Mouse (Mus musculus) common myeloid progenitor, adult 5-6 weeks (primary cell): ENCODE data around the gene Il6ra. TPM values are rescaled to one million over a fixed set of nuclear protein-coding genes. Genes with fewer than 3 reads are reported as not detected.
A peak's percentile ranks its signal among the peaks of the same experiment; 100 is the strongest.

Experiments
- ATAC-seq: replicated peaks from 2 replicates; pipeline ENCODE4 v1.8.0; 2016; ENCODE audit warnings: low read depth, mild to moderate bottlenecking, moderate TSS enrichment, inconsistent platforms; ENCODE audit not compliant: poor library complexity, severe bottlenecking
- total RNA-seq: library from RNA; stranded (forward); fragments of 200-1000, 187-1606 nt; gene quantifications from 2 replicates; pipeline ENCODE4 v1.2.3, GENCODE M21; 2017

The Il6ra gene
- total RNA-seq, 1 experiment from 2014 or later = 11.6 TPM

DNA sequence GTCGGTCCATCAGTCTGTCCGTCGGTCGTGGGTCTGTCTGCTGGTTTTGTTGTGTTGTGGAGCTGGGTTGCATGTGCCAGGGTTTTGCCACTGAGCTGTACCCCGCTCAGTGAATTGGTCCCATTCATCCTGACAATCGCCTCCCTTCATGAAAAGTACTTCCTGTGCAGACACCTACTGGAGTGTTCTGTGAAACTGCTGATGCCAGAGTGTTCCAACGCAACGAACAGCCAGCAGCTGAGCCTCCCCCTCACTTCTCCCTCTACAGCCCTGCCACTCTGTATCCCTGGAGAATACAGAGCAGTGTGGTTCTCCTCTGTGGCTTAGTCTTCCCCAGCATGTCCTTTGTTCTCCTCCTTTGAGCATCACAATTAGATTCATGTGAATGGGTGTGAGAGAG is 54.1 kb downstream of the Il6ra start:
- no peak for ATAC-seq

DNA sequence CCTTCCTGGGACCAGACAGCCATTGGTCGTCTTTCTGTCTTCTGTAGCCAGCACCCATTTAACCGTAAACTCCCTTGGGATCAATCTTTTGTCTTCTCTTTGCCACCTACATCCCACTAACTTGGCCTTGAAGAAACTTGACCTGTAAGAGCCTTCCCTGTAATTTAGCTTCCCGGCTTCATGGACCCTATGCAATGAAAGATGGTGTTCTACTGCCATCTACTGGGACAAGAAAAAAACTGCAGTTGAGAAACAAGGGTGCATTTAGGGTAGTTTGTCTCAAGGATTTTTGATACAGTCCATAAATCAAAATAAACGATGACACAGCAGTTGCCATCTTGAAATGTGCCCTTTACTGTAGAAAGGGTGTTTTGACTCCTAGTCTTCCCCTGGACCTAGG is 54.9 kb downstream of the Il6ra start:
- peak; percentile 64 for ATAC-seq

DNA sequence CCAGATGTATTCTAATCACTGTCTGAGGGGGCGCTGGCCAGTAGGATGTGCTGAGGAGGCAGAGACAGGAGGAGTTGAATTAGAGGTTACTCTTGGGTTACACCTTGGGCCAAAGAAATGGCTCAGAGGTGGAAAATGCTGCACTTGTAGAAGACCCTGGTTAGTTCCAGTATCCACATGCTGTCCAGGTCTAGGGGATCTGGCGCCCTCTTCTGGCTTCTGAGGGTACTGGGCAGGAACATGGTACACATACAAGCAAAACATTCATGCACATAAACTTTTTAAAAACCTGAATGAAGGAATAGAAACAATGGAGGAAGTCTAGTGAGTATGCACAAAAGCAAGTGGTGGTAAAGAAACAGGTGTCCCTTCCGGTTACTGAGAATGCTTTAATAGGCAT is 55.6 kb downstream of the Il6ra start:
- no peak for ATAC-seq

DNA sequence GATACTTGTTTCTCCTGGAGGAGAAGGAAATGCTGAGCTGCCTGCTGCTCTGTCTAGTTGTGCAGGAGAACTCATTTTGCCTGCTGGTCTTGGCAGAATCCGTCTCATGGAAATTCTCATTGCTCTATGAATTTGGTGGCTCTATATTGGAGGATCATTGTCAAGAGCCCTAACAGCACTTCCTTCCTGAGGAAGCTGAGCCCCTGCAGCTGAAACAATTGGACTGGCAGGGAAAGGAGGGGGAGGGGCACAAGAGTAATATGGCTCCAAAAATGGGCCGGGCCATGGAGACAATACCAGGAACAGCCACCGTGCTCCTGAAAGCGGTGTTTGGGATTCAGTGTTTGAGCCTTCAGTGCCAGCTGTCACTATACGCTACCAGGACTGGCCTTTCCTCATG is 59.2 kb downstream of the Il6ra start:
- no peak for ATAC-seq

DNA sequence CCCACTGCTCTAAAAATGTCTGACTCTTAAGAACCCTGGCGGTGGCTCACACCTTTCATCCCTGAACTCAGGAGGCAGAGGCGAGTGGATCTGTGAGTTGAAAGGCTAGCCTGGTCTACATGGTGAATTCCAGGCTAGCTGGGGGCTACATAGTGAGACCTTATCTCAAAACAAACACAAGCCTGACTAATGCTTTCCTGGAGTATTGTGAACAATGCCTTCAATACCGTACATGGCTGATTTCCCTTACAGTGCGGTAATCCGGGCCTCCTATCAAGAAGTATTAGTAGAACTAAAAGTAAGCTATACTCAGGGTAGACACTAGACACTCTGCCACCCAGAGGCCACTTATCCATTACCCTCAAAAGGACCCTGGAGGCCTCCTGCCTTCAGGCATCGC is 64.9 kb downstream of the Il6ra start:
- no peak for ATAC-seq

DNA sequence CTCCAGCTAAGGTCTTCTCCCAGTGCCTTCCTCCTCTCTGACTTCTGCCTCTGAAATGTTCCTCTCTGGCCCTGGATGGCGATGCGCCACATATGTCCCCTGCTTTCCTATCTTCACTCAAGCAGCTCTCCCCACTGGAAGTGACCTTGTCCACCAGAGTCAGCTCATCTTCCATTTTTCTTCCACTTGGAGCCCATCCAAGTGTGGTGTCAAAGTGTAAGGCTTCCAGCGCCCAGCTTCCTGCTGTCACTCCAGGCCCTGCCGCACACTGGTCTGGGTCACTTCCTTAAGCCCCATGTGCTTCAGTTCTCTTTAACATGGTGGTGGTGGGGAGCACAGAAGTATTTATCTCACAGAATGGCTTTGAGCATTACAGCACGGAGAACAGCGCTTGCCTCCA is 65.4 kb downstream of the Il6ra start:
- peak; percentile 78 for ATAC-seq

DNA sequence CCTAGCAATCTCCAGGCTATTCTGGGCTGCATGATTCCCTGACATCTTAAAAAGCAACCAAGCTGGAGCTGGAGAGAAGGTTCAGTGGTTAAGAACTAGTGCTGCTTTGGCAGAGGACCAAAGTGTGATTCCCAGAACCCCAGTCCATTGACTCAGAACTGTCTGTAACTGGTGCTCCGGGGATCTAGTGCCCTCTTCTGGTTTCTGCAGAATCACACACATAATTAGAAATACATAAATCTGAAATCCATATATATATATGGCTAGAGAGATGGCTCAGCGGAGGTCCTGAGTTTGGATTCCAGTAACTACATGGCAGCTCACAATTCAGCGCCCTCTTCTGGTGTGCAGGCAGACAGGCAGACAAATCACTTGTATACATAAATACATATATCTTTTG is 65.9 kb downstream of the Il6ra start:
- no peak for ATAC-seq

DNA sequence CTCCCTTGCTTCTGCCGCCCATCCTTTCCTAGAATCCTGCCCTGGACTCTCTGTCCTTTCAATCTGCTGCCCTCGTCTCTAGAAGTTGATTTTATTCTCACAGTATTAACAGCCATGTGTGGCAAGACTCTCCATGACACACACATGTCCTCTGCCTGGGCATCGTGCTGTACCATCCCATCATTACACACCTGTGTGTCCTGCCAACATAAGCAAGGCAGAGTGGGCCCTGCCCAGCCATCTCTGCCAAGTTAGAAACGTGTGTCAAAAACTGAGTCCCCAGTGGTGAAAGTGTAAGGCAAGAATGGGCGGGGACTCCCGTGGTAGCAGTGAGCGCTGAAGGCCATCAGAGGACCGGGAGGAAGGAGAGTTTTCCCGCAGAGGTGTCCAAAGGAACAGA is 67.2 kb downstream of the Il6ra start:
- no peak for ATAC-seq

DNA sequence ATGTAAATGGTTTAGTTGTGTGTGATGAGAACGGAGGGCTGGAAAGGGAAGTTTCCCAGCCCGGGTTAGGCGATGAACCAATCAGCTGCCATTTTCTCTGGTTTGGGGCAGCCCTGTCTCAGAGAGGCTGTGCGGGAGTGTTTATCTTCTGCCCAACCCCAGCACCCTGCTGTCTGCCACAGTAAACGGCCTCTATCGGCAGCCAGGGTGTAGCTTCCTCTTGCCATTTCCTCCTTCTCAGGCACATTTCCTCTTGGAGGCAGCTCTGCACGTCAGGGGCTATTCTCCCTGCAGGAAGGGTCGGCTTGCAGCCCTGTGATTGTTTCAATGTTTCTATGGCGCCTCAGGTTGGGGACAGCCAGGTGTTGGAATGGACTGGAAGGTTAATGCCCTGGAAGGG is 69.8 kb downstream of the Il6ra start:
- ATAC-seq = peak; percentile 88

DNA sequence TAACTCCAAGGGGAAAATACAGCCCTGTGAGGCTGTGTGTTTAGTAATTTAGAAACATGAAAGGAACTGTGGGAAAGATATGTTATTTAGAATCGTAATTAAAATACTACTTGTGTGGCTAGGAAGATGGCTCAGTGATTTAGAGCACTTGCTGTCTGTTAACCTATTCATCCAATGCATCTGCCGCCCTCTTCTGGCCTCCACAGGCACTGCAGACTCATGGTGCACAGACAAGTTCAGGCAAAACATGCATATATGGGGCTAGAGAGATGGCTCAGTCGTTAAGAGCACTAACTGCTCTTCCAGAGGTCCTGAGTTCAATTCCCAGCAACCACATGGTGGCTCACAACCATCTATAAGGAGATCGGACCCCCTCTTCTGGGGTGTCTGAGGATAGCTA is 70.7 kb downstream of the Il6ra start:
- ATAC-seq = 0 out of 2 replicates have a peak, but pooled peaks have one; percentile 37

DNA sequence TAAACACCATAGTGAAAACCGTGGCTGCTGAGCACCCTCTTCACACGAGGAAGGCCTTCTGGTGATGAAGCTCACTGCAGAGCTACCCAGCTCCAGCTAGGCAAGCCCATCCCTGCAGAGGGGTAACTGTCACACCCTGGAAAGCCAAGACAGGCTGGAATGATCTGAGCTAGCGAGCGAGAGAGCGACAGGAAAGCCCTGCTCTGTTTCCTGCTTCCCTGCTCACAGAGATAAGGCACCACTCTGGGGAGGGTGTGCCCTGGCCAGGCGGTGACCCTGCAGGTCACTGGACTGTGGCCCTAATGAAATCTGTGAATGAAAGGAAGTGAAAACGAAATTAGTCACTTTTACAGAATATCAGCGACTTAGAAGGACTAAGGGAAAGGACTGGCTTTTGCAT is 77.6 kb downstream of the Il6ra start:
- 0 out of 2 replicates have a peak, but pooled peaks have one; percentile 29 for ATAC-seq

DNA sequence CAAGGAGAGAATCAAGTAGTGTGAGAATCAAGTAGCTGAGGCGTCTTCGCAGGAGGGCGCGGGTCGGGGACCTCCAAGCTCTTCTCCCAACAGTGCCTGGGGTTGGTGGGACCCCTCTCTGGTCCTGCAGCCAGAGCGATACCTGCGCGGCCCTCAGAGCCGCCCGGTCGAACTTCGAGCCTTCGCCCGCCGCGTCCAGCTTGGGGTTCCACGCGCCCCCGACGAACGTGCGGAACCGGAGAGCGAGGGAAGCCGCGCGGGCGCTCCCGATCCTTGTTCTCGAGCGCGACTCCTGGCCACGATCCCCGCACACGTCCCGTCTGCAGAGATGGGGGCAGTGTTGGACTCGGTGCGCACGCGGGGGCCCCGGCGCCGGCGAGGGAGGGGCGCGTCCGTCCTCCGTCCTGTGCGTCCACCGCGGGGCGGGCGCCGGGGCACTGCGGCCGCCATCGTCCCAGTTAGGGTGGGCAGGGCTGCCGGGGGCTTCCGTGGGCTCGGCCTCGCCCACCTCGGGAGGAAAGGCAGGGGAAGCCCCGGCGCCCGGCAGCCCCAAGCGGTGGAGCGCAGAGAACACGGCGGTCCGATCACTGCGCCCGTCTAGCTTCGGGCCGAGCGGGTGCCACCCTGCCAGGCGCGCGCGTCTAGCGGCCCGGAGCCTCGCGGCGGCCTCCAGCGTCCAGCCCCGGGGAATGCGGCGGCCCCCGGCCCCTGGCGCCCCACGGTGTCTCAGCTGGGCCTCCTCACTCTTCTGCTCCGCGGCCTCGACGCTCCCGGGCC is 82.0 kb downstream of the Il6ra start, which contains the start of gene She:
Gene She (plus strand): TSS at position 556 of the 777 bp plus-strand sequence.
- 0 out of 2 replicates have a peak, but pooled peaks have one; percentile 25 for ATAC-seq

DNA sequence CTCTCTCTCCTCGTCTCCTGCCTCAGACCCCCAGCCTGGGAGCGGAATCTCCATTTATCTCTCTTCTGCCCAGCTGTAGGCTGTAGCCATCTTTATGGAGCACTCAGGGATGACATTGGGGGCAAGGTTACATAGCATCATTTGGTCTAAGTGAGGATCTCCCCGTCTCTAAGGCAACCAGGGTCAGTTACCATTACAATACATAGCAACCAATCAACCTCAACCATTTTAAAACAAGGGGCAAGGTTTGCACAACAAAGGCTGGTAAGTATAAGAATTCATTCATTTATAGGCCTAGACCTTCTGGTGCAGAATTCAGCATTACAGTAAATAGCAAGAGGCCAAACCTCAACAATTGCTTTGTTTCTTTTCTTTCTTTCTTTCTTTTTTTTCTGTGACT is 86.7 kb downstream of the Il6ra start:
- no peak for ATAC-seq

DNA sequence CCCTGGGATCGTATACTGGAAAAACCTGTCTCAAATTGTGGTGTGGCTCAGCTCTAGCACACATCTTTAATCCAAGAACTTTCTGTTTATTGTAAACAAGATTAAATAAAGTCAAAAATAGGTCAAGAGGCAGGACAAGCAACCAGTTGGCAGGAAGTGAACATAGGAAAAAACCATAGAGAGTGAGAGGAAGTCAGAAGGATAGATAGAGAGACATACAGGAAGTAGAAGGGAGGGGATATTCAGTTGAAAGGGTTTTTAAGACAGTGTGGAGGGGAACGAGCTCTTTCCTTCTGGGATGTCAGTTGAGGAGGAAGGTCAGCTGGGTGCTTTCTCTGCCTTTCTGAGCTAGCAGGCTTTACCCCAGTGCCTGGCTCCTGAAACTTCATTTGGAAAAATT is 89.4 kb downstream of the Il6ra start:
- no peak for ATAC-seq

DNA sequence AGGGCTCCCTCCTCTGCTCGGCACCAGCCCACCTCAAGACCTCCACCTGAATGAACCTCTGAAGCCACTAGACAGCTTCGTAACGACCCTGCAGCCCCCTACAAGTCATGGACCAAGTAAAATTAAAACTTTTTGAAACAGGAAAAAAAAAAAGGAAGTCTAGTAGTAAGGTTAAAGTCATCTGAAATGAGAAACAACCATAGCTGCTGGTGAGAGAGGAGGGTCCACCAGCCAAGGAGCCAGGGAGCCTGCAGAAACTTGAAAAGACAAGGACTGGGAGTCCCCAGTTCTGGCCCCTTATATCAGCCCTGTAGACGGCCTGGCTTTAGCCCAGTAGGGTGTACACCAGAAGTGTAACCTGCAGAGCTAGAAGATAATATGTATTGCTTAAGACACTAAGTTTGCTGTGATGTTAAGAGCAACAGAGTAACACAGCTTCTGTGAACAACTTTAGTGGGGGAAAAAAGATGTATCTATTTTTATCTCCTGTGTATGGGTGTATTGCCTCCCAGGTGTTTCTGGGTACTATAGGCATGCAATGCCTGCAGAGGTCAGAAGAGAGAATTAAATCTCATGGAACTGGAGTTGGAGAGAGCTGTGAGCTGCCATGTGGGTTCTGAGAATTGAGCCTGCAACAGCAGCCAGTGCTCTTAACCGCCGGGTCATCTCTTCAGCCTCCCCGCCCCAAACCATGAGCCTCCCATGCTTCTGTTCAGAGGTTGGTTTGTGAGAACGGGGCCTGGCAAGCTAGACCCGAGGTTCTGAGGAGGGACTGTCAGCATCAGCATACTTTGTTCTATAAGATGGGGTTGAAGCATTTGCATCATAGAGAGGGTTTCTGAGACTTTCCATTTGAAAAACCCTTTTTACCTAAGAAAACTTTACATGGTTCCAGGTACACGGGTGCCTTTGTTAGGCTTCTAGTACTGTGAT is 91.2 kb downstream of the Il6ra start:
- 0 out of 2 replicates have a peak, but pooled peaks have one; percentile 23 for ATAC-seq

DNA sequence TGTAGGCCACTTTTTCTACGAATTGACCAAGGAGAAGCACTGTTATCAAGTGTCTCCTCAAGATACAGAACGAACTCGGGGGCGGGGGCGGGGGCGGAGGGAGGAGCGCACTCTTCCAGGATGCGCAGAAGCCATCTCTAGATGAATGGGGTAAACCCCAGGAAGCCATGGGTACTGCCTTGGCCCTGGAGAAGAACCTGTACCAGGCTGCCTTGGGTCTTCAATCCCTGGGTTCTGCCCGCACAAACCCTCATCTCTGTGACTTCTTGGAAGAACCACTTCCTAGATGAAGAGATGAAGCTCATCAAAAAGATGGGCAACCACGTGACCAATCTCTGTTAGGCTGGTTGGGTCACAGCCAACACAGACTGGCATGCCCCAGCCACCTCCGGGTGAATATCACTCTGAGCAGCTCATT is 91.9 kb downstream of the Il6ra start:
- no peak for ATAC-seq

DNA sequence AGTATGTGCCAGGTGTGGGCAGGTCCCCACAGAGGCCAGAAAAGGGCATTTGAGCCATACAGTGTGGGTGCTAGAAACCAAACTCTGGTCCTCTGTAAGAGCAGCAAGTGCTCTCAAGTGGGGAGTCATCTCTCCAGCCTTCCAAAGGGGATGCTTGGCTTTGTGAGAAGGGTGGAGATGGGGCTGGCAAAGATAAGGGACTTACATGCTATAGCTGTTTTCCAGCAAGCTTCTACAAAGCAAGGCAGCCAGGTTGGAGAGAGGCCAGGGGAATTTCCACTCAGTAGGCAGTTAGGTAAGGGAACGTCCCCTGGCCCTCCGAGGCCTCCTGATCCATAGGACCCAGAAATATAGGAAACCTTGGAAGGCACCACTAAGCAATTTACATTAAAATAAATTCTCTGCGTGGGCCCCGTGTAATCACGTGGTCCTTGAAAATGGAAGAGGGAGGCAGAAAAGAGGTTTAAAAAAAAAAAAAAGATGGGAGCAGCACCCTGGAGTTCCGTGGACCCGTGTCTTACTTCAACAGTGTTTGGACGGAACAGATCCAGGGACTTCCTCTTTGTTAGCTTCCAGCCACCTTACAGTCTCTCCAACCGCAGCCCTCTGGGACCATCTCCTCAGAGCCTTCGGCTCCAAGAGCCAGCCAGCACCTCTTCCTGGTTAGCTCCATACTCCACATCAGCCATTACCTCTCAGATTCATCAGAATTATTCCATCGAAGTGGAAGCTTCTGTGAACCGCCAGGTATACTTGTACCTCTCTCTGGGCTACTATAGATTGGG is 92.5 kb downstream of the Il6ra start:
- ATAC-seq = no peak

DNA sequence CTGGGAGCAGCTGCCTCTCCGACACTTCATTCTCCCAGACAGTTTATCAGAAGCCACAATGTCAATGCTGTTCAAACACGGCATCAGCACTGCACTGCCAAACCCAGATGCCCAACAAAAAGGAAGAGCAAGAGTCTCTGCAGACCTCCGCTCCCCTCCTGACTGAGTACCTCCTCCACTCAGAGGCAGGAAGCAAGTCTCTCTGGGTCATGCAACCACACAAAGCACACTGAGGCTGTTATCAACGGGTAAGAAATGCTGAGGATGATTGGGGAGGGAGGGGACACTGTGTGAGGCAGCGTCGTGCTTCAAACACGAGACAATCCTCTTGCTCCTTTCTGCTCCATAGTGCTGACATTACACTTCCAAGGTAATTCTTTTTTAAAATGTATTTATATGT is 93.1 kb downstream of the Il6ra start:
- peak; percentile 67 for ATAC-seq

DNA sequence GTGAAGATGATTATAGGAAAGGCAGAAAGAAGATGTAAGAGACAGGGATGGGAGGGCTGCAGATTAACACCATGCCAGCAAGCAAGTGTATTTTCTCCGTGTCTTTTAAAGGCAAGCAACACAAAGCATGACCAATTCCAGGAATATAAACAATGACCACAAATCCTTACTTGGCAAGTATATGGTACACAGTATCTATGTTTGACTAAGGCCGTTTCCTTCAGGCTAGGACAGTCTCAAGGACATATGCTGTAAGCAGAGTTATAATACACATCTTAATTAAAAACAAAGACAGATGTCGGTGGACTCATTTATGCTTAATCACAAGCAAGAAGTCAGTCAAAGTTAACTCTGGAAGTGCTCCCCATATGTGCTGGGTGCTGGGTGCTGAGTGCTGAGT is 94.4 kb downstream of the Il6ra start:
- no peak for ATAC-seq

DNA sequence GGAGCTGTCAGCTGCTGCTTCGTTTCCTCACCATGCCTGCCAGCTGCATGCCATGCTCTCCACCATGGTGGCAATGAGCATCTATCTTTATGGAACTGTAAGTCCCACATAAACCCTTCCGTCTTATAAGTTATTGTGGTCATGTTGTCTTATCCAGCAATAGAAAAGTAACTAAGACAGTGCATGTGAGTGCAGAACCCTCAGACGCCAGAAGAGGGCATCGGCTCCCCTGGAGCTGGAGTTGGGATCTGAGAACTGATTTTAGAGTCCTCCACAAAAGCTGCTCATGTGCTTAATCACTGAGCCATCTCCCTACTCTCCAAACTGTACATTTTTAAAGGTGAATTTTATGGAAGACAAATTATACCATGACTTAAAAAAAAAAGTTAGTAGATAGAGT is 95.9 kb downstream of the Il6ra start:
- ATAC-seq = peak; percentile 64
